Mouse (Mus musculus): ENCODE results near the gene Sipa1l1.
"Not testable (repeated sequence)": the region's sequence is repeated elsewhere in the genome, so short reads cannot be mapped to it uniquely, and the experiment has no call there.

The Sipa1l1 gene

DNA sequence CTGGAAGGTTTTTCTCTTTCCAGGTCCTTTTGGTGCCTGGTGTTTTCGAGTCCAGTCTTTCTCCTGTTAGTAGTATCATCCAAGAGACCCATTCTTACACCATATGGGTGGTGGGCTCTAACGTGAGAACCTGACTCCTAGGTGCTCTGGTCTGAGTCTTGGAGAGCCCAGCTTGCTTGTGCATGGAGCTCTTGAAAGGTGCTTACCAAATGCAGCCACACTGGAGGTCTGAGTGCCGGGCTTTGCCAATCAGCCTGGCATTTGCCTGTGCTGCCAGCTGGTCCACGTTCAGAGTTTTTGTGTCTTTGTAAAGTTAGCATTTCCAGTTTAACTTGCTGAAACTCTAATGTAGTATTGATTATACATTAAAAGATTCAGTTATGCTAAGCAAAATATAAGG lies 9.5 kb downstream of the Sipa1l1 start:
- no peak for DNase-seq

DNA sequence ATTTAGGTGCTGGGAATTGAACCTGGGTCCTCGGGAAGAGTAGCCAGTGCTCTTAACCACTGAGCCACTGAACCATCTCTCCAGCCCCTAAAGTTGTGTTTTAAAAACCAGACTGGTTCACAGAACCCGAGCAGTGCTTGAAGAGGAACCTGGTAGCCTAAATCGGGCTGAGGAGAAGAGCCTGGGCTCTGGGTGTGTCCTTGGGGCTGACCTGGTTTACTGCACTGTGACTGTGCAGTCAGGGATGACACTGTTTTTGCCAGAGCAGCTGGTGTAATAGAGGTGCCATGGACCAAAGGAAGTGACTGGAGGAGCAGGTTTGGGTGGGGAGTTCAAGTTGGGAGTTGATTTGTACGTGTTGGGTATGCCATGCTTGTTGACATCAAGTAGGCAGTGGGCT lies 10.5 kb downstream of the Sipa1l1 start:
- DNase-seq: no peak

DNA sequence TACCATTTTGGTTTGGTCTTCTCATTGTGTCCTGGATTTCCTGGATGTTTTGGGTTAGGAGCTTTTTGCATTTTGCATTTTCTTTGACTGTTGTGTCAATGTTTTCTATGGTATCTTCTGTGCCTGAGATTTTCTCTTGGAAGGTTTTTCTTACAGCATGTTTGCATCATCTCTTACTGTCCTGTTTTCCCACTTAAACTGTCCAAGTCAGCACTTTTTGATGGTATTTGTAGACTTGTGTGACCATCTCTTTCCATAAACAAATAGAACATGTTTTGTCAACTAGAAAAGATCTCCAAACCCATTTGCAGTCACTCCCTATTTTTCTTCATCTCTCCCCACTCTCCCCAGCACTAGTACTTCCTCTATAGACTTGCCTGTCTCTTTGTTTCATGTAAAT lies 17.0 kb downstream of the Sipa1l1 start:
- not testable (repeated sequence) for DNase-seq

DNA sequence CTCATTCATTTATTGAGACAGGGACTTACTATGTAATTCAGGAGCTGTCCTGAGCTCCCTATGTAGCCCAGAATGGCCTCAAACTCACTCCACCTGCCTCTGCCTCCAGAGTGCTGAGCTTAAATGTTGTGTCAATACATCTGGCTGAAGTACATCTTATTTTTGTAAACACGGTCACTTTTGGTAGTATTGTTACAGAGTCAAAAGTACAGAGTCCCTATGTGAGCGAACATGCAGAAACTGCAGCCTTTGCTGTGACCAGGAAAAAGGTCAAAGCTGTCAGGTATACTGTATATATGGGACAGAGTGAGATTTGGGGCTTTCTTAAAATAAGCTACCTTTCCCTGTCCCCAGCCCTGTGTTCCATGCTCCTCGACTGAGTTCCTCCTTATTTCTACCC lies 17.6 kb downstream of the Sipa1l1 start:
- no peak for DNase-seq

DNA sequence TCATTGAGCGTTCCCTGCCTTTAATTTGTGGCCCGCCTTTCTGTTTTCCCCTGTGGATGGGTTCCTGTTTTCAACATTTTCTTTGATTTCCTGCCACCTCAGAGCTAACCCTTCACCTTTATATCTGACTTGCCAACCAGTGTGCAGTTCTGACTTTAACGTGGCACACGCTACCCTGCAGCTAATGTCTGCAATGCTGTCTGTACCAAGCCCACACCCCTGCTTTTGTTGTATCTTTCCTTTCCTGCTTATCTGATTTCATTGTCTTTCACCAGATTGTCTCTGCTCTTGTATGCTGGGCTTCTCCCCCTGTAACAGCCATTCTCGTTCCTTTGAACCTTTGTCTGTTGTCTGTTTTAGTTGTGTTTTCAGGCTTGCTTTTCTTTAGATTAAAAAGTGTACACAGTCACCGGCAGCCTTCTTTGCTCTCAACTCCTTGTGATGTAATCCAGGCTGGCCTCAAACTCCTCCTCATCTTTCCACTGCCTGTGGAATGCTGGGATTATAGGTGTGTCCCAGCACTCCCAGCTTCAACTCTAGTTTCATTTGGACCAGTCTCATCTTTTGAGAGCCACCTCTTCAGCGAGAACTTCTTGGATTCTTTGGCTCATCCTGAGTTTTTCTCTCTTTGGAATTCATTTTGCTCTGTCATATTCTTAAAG lies 18.2 kb downstream of the Sipa1l1 start:
- no peak for DNase-seq

DNA sequence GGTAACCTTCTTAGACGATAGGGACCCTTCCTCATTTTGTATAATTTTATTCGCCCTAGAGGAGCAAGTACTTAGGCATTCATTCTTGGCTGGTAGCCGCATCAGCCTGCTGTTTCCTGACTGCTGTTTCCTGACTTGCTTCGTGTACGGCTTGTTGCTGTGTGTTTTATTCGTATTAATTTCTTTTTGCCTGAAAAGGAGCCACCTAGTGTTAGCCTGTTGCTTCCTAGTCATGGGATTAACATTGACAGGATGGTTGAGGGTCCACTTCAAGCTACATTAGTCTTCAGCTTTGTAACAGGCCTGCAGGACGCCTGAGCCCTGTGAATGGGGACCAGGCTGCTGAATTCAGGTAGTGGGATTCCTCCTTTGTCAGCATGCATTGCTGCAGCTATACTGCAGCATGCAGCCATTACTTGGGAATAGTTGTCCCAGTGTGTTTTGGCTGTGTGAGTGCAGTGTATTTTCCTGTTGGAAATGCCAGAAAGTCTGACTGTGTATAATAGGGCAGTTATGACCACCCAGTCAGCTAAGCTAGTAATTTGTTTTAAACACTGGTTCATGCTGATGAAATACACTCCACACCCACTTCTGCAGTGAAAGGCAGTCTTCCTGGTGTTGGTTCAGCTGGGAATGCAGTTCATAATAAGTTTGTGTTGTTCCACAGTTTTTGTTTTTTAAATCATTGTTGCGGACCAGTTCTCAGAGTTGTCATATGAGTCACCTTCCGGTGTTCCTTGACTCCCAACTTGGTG lies 19.4 kb downstream of the Sipa1l1 start:
- DNase-seq: no peak

DNA sequence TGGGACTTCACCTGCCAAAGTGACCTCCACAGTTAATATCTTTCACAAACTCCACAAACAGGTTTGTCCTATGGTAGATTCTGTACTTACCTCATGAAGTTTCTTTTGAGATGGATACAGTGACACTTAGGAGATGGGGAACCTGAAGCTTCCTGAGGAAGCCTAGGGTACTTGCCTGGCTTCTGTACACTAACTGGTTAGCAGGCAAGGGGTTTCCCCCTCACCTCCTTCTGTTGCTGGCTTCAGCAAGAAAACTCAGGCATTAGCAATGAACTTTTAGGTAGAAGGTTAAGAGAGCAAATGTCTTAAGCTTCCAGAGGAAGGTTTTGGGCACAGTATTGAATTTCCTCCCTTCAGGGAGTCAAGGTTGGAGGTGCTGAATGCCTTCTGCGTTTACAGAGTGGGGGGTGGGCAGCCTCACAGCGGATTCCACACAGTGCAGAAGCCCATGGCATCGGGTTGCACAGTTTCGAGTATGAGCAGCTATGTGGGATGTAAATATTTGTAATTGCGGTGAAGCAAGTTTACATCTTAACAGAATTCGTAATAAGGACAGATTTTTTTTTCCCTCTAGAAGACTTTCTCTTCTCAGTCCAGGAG lies 20.1 kb downstream of the Sipa1l1 start:
- no peak for DNase-seq

DNA sequence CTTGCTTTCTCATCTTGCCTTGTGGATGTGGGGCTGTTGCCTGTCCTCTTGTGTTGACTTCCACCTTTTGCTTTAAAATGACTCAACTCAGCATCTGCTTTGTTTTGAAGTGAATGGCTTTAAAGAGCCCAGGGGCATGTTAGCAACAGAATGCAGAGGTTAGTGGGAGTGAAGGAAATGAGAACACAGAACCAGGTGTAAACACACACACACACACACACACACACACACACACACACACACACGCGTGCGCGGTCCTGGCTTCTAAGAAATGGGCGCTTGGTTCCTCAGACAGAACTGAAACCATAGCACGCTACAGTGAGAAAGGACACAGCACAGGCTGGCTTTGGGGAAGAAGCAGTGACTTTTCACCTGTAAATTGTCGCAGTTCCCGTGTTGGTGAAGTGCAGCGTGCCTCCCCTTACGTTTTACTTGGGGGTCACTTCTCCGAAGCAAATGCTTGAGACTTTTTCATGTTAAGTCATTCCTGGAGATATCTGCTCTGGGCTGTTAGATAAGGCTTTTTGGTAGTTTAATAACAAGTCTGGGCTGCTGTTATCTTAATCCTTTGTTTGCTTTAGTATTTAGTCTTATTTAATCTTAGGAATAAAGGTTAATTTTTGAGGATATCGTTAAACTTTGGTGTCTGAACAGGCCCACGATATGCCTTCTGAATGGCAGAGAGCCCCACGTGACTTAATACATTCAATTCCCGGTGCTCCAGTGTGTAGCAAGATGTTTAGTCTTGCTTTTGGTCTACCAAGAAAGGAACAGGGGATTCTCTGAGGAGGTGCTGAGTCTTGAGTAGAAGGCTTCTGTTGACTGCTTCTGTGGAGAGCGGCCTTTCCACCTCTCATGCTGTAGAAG lies 20.8 kb downstream of the Sipa1l1 start:
- DNase-seq: no peak

DNA sequence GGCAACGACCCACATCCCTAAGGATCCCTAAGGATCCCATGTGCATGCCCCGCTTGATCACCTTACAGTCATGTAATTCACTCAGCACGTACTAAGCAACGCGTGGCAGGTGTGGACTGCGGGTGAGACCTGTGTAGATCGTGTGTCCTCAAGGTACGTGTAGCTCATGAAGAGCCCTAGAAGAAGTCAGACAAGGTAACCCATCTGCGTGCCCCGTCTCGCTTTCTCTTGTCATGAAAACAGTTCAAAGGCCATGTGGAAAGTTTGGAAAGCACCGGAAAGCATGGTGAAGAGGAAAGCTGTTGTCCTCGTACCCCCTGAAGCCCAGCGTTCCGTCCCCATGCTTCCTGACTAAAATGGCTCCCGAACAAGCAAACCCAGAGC lies 21.5 kb downstream of the Sipa1l1 start:
- DNase-seq: no peak

DNA sequence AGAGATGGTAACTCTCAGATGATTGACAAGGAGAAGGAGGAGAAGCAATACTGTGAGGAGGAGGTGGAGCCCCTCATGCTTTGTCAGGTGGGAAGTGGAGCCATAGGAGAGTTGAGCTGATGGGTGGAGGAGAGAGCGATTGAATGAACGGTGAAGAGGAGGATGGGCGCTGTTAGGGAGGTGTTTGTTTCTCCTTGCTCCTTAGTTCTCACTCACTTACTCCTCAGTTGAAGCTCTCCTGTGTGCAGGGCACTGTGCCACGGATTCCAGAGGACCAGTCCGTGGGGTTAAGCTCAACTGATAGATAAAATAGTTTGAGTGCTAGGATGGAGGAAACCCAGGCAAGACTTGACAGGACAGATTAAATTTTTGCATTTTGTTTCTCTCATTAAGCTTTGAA lies 22.6 kb downstream of the Sipa1l1 start:
- DNase-seq: no peak

DNA sequence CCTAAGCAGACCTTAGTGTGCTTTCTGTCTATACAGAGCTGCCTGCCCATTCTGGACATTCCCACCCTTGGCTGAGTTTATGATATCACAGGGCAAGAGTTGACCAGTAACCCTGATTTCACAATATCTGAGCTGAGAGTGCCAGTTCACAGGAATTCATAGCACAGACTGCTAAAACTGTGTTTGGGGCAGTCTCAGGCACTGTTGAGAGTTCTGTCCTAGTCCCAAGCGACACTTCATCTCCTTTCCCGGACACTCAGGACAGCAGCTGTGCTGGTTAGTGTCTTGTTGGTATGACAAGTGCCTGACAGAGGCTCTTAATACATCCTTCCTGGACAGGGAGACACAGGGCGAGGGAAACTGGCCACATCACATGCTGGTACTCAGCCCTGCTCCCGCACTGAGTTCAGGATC lies 23.5 kb downstream of the Sipa1l1 start:
- no peak for DNase-seq

DNA sequence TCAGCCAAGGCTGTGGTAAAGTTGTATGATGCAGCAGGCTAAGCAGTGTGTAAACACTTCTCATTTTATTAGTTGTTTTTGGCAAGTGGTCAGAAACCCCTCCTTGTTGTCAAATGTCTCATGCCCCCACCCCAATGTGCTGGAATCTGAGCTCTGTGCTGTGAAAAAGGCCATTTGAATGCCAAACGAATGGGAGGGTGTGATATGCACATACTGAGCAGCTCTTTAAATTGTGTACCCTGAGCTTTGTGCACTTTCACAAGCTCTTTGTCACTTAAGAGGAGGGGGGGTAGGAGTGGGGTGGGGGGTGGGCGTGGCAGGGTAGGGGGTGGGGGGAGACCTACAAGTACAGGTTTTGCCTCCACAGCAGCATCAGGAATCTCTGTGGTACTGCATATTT lies 24.4 kb downstream of the Sipa1l1 start:
- DNase-seq: no peak

DNA sequence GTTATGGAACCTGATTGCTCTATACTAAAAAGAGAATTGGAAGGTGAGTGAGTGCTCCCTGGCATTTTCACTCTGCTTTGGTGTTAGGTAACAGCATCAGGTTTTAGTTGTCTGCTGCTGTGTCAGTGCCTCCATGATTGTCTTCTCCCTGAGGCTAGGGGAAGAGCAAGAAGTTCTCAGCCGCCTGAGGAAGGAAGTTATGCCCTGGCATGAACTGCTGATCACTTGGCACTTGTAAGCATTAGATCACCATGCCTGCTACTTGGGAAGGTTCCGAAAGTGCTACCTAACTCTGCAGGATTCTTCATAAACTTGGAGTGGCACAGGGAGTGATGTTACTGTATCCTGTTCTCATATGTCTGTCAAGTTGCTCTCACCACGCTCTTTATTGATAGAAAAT lies 25.8 kb downstream of the Sipa1l1 start:
- DNase-seq: no peak

DNA sequence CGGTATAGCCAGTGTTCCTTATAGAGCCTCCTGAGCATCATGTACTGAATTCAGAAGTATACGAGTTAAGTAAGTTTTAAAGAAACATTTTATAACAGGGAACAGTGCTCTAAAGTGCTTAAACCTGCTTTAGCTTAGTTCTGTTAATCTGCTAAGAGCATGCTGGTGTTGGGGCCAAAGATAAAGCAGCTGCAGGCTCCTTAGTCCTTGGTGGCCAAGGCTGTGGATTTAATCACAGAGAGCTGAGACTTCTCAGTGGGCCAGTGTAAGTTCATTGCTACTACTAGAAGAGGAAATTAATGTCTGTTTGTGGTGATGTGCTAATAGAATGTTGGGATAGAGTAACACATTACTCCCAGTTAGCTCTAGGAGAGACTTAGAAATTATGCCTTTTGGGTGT lies 27.1 kb downstream of the Sipa1l1 start:
- no peak for DNase-seq

DNA sequence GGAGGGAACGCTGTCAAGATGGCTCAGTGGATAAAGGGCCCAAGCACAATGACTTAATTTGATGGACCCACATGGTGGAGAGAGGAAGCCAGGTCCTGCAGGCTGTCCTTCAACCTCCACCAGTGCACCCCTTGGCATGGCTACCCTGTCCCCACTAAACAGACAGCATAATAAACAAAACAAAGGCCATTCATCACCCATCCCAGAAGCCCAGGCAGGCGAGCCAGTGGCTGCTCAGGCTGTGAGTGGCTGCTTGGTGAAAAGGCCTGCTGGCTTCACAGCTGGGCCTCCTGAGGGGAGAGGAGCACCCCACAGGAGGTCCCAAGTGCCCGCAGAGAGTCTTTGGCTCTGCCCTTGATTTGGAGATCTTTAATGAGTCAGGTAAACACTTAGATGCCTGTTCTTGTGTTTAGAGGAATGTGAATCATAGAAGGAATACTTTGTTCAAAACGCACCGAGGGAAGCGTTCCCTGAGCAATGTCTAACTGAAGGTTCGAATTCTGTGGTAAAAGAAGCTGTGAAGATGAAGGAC lies 27.6 kb downstream of the Sipa1l1 start:
- DNase-seq: no peak

DNA sequence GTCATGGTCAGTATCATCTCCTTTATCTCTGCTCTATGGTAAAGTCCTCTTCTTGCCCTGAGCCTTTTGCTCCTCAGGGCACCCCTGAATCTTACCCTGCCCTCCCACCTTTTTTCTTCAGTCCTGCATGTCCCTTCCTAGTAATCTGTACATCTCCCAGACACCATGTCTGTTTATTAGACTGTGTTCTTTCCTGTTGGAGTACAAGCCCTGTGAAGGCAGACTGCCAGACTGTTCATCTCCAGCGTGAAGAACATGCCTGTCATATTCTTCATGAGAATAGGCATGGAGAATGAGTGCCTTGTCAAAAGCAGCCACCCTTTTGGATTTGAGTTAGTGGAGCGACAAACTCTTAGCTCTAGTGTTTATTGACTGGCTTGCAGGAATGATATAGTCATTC lies 28.1 kb downstream of the Sipa1l1 start:
- no peak for DNase-seq

DNA sequence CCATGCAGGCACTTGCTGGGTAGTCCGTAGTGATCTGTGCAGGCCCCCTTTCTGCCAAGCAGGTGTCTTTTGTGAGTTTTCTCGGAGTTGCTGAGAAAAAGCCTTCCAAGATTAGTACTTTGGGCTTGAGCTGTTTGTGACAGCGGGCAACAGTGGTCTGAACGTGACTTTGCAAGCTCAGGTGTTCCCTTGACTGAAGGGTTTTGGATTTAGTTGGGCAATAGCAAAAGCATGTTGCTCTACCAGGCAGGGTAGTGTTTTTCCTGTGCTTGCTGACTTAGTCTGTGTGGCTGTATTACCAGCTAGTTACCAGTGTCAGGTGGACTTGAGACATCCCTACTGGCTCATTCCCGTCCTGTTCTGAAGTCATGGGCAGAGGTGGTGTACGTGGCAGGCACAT lies 30.2 kb downstream of the Sipa1l1 start:
- no peak for DNase-seq

DNA sequence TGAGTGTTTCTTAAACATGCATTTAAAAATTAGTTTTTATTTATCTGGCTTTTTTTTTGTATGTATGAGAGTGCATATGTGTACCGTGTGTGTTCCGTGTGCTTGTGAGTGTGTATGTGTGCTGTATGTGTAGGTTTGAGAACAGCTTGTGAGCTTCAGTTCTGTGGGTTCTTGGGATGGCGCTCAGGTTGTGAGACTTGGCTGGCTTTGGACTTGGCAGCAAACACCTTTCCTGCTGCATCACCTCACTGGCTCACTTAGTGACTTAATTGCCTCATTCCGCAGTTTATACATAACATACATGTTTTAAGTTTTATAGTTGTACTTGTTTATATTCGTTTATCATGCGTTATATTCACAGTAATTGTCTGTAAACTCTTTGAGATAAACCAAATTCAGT lies 35.0 kb downstream of the Sipa1l1 start:
- no peak for DNase-seq

DNA sequence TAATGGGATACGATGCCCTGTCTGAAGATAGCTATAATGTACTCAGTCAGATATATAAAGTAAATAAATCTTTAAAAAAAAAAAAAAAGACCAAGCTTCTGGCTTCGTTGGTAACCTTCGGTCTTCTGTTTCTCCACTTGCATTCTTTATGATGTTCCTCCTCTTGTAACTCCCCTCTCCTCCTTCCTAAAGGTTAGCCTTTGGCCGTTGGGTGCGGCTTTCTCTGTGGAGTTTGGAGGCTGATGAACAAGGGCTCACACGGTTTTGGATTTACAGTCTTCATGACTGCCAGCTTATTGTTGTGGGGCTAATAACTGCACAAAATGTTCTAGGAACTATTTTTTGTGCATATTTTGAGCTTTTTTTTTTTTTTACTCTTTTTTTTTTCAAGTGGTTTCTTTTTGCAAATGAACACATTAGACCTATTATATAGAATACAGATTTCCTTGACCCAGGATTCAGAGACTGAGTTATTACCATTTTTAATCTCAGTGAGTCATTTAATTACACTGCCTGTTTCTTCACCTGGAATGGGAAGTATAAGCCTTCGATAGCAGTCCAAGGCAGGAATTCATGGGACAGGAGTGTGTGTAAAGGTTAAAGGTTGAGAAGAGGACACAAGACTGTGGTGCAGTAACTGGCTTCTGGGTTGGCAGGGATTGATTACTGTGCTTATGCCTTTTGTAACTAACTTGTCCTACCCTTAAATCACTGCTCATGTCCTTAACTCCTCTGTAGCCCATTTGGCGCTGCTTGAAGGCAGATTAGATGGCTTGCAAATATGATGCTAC lies 37.9 kb downstream of the Sipa1l1 start:
- DNase-seq: no peak

DNA sequence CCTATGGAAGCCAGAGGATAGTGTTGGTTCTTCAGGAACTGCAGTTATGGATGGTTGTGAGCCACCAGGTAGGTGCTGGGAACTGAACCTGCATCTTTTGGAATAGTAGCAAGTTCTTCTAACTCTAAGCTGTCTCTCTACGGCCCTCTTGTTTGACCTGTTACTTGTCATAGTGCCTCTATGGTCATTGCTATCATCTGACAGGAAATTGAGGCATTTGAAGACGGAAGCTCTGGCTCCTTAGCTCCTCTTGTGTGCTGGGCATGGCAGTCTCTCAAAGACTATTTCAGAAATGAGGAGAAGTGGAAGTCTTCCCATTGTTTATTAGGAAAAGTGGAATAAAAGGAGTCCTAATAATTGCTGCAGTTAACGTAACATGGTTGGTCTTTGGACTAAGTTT lies 38.9 kb downstream of the Sipa1l1 start:
- DNase-seq: no peak

DNA sequence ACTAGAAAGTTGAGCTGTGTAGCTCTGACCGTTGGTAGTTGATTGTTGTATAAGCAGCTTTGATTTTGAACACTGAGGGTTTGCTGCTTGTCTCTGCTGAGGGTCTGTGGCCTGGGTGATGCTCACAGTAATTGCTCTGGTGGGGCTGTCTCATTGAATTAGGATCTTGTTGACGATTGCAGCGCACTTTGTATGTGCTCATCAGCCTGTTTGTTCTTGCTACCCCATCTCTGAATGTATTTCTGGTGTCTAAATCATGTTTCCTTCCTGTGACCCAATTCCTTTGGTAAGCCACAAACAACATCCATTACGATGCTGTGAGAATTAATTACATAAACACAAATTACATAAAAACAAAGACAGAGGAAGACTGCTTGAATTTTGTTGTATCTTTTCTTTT lies 39.5 kb downstream of the Sipa1l1 start:
- DNase-seq: no peak

DNA sequence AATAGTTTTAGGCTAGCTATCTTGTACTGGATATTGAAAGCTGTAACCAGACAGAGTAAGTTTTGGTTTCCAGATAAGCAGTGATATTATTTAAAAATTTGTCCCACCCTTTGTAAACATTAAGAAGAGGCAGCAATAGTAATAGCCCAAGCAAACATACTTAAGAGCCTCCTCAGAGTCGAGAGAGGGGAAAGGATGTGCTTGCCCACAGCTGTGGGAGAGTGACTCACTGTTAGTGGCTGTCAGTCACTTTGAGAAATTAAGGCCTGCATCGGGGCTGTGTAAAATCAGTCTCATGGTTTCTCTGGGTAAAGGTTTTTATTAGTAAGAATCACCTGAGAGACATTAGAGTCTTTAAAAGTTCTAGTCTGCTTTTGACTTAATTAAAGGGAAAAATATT lies 40.6 kb downstream of the Sipa1l1 start:
- DNase-seq: no peak

All from cerebellum, adult 11 months (tissue).